8 mouse cellular contexts compared by ENCODE assay signal in the genomic region with DNA sequence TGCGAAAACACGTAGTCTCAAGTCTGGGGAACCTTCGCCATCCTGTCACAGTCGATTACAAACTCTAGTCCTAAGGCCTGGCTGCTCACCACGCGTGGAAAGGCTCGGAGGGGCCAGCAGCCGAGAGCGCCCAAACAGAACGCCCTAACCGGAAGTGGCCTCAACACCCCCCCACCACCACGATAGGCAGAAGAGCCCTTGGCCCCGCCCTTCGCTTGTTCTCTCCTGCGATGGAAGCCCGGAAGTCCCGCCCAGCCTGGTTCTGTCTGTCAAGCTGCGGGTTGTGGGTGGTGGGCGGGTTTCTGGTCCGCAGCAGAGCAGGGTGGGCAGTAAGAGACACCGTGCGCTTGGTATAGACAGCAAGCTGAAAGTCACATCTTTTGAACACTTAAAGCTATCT. TPM values are rescaled to one million over a fixed set of nuclear protein-coding genes. Genes with fewer than 3 reads are reported as not detected.
DNase-seq lines count a peak whose midpoint lies in the region; ATAC-seq and TF ChIP-seq lines count a peak whose summit lies in the region.

No protein-coding gene starts in this region.

- 0% methylated on average over 22 of the region's 22 CpGs for WGBS in forebrain, embryonic 14.5 days
- WGBS in lung, adult 2 months = under 1% methylated on average over 22 of the region's 22 CpGs

- no peaks in the 10 kb centered on the region for H3K4me1 ChIP-seq in forebrain, embryonic 14.5 days (ENCODE audit: control insufficient read depth, insufficient read depth, low read length)
- H3K4me1 ChIP-seq in lung, adult 2 months (ENCODE audit: control insufficient read depth, insufficient read depth, low read length) = peaks cover 2% of the 10 kb centered on the region; the same call in 1 of the 2 replicates

- no peaks in the 10 kb centered on the region for H3K9me3 ChIP-seq in forebrain, embryonic 14.5 days (replicated peaks; ENCODE audit: control insufficient read depth, low read length)

- H3K4me3 ChIP-seq in forebrain, embryonic 14.5 days (ENCODE audit: low read depth, low read length) = peak overlapping the region; percentile 51
- H3K4me3 ChIP-seq in lung, adult 2 months (replicated peaks; ENCODE audit: extremely low read depth, low read depth, low read length) = peak overlapping the region; percentile 97

- peak overlapping the region; percentile 80 for H3K9ac ChIP-seq in forebrain, embryonic 14.5 days (ENCODE audit: low read length)

- H3K27ac ChIP-seq in forebrain, embryonic 14.5 days (ENCODE audit: low read depth, low read length) = peak overlapping the region; percentile 77

- intact Hi-C loops in heart, postnatal 25 days (cut with DNase I) = no loop called here

- peak; percentile 87 for TF ChIP-seq POLR2A in lung, adult 2 months (IDR thresholded peaks at IDR 0.05; ENCODE audit: borderline replicate concordance, extremely low read depth, low read depth, low read length)

- no peaks in the 10 kb centered on the region for H3K36me3 ChIP-seq in forebrain, embryonic 14.5 days (ENCODE audit: control insufficient read depth, insufficient read depth, low read length)

- peak overlapping the region; percentile 71 for H3K4me2 ChIP-seq in forebrain, embryonic 14.5 days (ENCODE audit: low read length)

- peak; percentile 100 for ATAC-seq in forebrain, embryonic 14.5 days
- ATAC-seq in neutrophil, adult 5-6 weeks (ENCODE audit: extremely low read depth, insufficient number of reproducible peaks, low FRiP score, poor library complexity, severe bottlenecking) = peak; percentile 96

- no peaks in the 10 kb centered on the region for H3K27me3 ChIP-seq in forebrain, embryonic 14.5 days (replicated peaks; ENCODE audit: control insufficient read depth, insufficient read depth, low read length)

- TF ChIP-seq CTCF in lung, adult 2 months (IDR thresholded peaks at IDR 0.05; ENCODE audit: insufficient read depth, low read length) = no peak

- peak; percentile 94 for DNase-seq in ES-CJ7 (ENCODE audit: low read depth, low spot score)
- DNase-seq in cerebellum, adult 11 months = peak; percentile 92
- DNase-seq in forebrain, embryonic 14.5 days (ENCODE audit: low spot score) = peak; percentile 99
- peak; percentile 90 for DNase-seq in heart, postnatal 25 days (ENCODE audit: low spot score)
- DNase-seq in layer of hippocampus, adult 18-20 months (ENCODE audit: low spot score in 2 of 2) = peak; percentile 93 to 96
- DNase-seq in lung, adult 2 months = peak; percentile 95
- DNase-seq in thymus, adult 18-20 months = peak; percentile 94 to 95

RNA-seq across cellular contexts. Expression of gene Rd3, which starts 12.8 kb away (rescaled TPM):
- polyA plus RNA-seq in forebrain, embryonic 14.5 days (2014; fragmentation: Nextera tagmentation; extraction: Ambion mirVana) = 2.4 and 2.7 TPM in 2 replicates
- total RNA-seq in heart, postnatal 25 days (2021) = under 1 TPM; 0.28 to 0.31 TPM
- under 1 TPM; 0.35 to 0.46 TPM for total RNA-seq in layer of hippocampus, adult 18-20 months (2021)
- 3.9 and 9.5 TPM in 2 replicates for polyA plus RNA-seq in lung, adult 2 months (2012; rRNA removed)
- total RNA-seq in neutrophil, adult 5-6 weeks (2017) = 0.23 and 0.25 TPM in 2 replicates

Comparison
In these comparisons a context has a peak if more than half of its experiments do, and no peak if none do; other contexts are left out.
1. Peak in every context shown above with its lines: DNase-seq, ATAC-seq, H3K4me3 ChIP-seq and H3K27ac ChIP-seq.